Mouse (Mus musculus) heart, adult 18-20 months (tissue): ENCODE measurements around the gene Maf. TPM values are rescaled to one million over a fixed set of nuclear protein-coding genes. Genes with fewer than 3 reads are reported as not detected.

Experiments
- DNase-seq, 2 experiments: peaks; one replicate each; pipeline ENCODE4 v3.0.0; 2021 to 2022; ENCODE audit warnings: mixed read lengths in 1 of 2
- total RNA-seq, 2 experiments: library from RNA; stranded (reverse); gene quantifications; 2 replicates each; pipeline ENCODE4 v1.2.3; 2021

Maf gene
- total RNA-seq, 2 experiments from 2014 or later: 8.5 to 9.1 TPM

- DNase-seq: peak; percentile 52 to 60
Measured at GRCm38 (mm10) chr8:115705591-115706110, 1.9 kb downstream of the Maf start.

GRCm38 (mm10) chr8:115703056-115703455, 4.5 kb downstream of the Maf start:
- no peak for DNase-seq

- DNase-seq: no peak
Measured at GRCm38 (mm10) chr8:115701001-115701400, 6.6 kb downstream of the Maf start.

DNA sequence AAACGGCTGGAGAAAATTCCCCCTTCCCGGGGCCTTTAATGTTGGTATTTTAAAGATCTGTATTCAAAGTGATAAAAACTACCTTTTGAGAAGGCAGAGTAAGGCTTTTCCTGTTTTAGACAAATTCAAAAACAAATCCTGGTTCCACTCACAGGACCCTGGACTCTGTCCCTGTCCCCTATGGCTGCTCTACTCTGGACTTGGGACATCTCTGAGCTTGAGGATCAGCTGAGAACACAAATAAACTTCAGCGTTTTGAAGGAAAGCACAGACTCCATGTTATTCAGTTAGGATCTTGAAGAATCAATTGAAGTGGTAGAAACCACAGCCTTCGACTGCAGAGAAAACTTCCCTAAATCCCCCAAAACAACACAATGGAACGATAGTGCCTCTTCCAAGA, 8.4 kb downstream of the Maf start:
- no peak for DNase-seq

- no peak for DNase-seq
Measured at GRCm38 (mm10) chr8:115697410-115697809, 10.2 kb downstream of the Maf start.

- no peak for DNase-seq
Measured at GRCm38 (mm10) chr8:115696661-115697060, 10.9 kb downstream of the Maf start.

DNA sequence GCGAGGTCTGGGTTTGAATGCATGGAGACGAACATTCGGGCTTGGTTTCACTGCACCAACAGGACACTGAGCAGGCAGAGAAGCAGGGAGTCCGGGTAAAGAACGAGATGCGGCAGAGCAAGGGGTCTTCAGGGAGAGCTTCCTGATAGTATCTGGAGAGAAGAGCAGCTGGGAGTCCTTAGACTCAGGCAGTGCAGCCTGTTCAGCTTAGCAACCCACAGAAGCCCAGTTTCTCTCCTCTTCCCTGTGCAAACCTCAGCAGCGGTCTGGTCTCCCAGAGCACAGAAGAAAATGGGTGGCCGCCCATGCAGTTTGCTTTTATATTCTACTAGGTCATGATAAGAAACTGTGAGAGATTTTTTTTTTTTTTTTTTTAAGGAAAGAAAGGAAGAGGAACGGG, 20.2 kb downstream of the Maf start:
- no peak for DNase-seq

GRCm38 (mm10) chr8:115683309-115683708, 24.3 kb downstream of the Maf start:
- no peak for DNase-seq

GRCm38 (mm10) chr8:115679539-115679938, 28.1 kb downstream of the Maf start:
- no peak for DNase-seq

- no peak for DNase-seq
Measured at GRCm38 (mm10) chr8:115664866-115665265, 42.7 kb downstream of the Maf start.

GRCm38 (mm10) chr8:115650110-115650521, 57.5 kb downstream of the Maf start:
- peak; percentile 25 to 78 for DNase-seq

DNA sequence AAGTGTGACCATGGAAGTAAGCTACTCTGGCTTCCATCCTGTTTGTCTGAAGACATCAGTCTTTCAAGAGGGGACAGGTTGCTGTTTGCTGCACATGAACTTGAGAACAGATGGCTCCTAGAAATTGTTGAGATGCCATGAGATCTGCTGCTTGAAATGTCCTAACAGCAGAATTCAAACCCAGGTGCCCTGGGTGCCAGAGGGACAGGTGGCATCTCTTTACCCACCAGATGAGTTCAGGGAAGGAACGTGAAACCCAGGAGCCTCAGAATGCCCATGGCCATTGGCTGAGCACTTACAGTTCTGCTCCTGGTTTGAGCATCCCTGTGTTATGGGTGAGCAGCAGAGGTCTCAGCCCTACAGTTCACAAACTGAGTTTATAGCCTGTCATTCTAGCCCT, 62.5 kb downstream of the Maf start:
- no peak for DNase-seq

DNA sequence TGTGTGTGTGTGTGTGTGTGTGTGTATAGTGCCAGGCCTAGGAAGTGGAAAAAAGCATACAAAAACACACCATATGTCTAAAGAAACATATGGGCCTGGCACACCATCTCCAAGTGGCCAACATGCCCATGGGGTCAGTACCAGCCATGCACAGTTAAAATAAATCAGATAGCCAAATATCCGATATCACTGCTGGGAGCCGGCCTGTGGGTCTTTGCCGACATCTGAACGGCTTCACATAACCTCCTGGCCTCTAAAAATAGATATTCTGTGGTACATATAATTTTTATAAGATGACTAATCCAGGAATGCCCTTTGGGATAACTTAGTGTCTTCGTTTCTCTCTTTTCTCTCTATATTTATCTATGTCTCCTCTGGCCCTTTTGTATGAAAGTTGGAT, 65.7 kb downstream of the Maf start:
- no peak for DNase-seq

DNA sequence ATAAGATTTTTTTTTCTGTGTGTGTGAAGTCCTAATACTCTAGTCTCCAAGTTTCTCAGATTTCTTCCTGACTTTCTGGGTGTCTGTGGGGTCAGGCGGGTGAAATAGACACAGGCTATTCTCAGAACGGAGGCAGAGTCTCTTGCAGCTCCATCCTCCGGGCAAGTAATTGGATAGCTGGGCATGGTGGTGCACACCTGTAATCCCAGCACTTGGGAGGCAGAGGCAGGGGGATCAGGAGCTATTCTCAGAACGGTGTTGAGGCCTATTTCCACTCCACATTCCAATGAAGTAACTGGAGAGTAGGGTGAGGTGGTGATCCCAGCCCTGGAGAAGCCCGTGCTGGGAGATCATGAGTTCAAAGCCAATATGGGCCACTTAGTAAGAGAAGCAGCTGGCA, 67.6 kb downstream of the Maf start:
- DNase-seq: no peak

- DNase-seq: no peak
Measured at GRCm38 (mm10) chr8:115636751-115637150, 70.8 kb downstream of the Maf start.
